Mouse (Mus musculus) 3134 (cell line): ENCODE data around the gene Sept7.
A peak's percentile ranks its signal among the peaks of the same experiment; 100 is the strongest.

ENCODE experiments used
- DNase-seq: peaks from one replicate; pipeline ENCODE4 v3.0.0-alpha.2; 2011; ENCODE audit warnings: low spot score; ENCODE audit not compliant: insufficient read length; ENCODE audit errors: extremely low read depth

The Sept7 gene

DNA sequence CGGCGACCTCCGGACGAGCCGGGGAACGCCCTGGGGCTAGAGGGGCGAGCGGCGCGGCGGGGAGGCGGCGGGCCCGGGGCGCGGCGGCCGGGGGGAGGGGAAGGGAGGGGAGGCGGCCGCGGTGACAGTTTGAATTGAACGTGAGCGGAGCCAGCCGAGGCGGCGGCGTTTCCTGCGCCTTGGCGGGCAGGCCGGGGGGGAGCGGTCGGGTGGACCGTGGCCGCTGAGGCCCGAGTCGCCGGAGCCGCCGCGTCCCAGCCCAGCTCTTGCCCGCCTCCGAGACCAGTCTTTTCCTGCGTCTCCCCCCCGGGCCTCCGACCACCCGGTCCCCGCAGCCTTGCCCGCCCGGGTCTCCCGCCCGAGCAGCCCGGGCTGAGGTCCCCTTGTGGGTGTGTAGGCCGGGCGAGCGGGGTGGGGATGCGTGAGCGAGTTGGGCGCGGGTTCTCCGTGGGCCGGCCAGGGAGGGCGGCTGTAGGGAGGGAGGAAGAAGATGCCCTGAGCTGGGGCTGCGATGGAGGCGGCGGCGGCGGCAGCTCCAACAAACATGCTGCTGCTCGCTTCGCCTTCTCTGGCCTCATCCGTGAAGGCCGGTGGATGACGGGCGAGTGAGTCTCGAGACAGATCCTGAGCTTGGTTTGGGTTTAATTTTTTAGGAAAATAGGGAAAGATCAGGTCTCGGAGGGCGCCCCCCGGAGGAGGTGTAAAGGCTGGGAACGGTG is 679 bp downstream of the Sept7 start:
- peak; percentile 66 for DNase-seq

DNA sequence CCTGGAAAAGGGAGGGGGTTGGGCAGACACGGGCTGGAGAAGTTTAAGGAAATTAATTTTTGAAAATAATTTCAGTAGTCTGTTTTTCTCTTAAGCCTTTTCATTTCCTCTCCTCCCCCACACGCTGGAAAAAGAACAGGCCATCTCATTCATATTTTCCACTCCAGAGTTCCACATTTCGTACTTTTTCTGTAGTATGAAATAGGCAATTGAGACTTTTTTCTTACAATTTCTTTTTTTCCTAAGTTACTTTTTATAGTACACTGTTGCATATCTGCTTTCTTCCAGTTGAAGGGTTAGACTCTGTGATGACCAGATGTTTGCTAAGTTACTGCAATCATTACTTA is 1.2 kb downstream of the Sept7 start:
- DNase-seq, result no peak

DNA sequence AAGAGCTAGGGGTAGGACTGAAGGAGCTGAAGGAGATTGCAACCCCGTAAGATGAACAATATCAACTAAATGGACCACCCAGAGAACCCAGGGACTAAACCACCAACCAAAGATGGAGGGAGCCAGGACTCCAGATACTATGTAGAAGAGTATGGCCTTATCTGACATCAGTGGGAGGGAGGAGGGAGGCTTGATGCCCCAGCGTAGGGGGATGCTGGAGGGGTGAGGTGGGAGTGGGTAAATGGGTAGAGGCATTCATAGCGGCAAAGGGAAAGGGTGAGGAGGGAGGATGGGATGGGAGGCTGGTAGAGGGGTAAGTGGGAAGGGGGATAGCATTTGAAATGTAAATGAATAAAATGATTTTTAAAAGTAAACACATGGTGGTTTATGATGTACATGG is 8.2 kb downstream of the Sept7 start:
- no peak for DNase-seq

DNA sequence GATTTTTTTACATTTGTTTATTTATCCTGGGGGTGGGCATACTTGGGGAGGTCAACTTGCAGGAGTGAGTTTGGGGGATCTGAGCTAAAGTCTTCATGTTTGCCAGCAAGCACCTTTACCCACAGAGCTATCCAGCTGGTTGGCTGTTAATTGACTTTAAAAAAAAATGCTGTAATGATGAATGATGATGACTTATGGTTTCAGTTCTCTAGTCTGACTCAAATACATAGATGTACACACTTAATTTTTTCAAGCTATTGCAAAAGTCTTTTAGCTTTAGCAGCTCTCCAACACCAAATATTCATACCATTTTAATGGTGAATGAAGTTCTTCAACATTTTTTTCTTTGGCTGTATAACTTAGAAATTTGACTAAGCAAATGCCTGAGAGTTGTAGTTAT is 8.7 kb downstream of the Sept7 start:
- no peak for DNase-seq

DNA sequence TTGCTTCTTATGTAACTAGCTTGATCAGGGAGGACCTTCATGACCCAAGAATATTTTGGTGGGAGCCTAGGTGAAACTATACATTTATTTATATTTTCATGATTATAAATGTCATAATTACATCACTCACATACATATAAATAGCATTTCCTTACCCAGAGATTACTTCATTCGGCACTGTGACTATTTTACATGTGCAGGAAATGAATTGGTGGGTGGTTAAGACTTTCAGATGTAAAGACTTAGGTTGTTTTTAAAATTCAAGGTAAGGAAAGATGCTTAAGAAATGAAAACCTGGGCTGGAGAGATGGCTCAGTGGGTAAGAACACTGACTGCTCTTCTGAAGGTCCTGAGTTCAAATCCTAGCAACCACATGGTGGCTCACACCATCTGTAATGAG is 9.8 kb downstream of the Sept7 start:
- DNase-seq, result no peak

DNA sequence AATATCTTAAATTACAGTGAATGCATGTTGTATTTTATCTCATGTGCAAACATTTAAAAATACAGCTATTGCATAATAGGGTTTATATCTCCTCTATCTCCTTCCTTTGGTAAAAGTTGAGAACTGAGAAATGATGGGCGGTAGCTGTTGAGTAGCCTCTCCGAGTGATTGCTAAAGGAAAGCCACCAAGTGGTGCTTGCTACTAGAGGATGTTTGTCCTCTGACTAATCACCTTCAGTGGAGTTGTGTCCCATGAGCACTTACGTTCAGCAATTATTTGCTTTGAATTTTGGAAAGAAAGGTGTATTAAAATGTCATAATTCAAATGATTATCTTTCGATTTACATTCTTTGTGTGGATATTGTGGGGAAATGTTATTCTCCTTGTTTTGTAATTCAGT is 13.6 kb downstream of the Sept7 start:
- DNase-seq, result no peak

DNA sequence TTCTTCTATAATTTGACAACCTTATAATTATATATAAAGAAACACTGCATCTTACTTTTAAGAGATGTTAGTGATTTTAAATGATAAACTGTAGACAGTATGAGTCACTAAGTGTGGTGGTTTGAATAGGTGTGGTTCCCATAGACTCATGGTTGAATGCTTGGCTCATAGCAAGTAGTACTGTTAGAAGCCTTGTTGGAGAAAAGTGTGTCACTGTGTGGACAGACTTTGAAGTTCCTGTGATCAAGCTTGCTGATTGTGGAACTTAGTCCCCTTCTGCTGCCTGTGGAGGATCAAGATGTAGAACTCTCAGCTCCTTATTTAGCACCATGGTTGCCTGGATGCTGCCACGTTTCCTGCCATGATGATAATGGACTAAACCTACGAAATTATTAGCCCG is 14.9 kb downstream of the Sept7 start:
- no peak for DNase-seq

DNA sequence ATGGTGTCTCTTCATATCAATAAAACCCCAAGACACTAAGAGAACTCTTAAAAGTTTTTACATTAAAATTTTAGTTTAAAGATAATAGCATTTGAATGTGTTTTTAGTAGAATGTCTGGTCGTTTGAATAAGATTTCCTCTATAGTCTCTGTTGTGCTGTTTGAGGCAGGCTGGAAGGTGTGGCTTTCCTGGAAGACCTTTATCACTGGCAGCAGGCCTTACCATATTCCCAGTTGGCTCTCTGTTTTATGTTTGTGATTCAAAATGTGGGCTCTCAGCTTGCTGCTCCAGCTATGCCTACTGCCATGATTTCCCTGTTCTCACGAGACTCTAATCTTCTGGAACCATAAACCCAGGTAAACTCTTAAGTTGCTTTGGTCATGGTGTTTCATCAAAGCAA is 15.3 kb downstream of the Sept7 start:
- DNase-seq, result no peak

DNA sequence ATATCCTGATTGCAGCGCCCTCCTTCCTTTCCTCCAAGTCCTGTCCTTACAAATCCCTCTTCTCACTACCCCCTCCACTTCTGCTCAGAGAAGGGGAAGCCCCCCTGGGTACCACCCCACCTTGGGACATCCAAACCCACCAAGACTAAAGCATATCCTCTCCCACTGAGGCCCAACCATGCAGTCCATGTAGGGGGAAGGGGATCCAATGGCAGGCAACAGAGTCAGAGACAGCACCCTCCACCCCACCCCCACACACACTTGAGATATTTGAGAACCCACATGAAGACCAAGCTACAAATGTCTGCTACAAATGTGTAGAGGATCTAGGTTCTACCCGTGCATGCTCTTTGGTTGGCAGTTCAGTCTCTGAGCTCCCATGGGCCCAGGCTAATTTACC is 19.7 kb downstream of the Sept7 start:
- DNase-seq, result no peak

DNA sequence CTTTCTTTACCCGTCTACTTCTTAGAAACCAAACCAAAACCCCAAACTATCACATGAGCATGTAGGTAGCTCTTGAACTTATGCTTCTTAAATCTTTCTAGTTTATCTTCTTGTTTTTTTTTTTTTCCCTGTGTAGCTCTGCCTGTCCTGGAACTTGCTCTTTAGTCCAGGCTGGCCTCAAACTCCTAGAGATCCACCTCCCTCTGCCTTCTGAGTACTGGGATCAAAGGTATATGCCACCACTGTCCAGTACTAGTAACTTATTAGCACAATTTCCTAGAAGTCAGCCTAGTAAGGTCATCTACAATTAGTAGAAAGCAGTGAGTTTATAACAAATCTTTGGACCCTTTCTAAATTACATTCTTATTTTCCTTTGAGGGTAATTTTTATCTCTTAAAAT is 37.6 kb downstream of the Sept7 start:
- DNase-seq, result no peak

DNA sequence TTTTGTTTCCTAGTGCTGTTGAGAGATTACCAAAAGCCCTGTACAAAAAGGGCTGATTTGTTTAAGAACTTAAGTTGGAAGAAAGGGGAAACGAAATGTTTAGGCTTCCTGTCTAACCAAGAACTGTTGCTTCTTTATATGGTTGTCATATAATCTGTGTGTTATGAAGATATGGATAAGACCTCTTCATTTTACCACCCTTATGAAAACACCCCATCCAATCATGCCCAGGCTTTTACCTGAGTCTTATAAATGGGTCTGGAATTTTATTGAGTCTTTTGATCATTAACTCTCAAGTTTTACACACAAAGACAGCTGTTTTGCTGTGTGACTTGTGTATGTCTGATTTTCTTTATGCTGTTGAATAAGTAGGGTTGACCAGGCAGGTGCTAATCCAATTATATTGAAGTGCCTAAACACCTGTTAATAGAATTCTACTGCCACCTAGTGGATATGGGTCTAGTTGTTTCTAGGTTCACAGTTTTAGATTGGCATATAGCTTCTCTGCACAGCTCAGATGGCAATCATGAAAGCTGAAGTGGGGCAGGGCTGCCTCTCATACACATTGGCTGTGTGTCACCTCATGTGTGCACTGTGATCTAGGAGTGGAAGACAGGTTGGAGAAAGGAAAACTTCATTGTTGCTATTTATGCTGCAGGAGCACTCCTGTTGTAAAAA is 57.4 kb downstream of the Sept7 start:
- peak; percentile 23 for DNase-seq

DNA sequence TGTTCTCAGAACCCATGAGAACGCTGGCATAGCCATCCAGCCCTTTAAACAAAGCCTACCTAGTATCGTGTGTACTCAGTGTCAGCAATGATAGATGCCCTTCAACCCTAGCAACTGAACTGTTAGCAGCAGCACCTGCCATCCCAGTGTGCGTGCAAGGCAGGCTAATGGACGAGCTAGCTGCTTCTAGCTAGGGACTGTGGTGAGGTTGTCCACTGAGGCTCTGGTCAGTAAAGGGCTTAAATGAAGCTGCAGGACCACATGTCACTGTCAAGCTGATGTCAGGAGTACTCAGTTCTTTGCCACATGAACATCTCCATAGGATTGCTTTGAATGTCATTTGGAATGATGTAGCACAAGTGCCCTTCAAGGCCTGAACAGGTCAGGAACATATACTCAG is 62.1 kb downstream of the Sept7 start:
- DNase-seq, result no peak

DNA sequence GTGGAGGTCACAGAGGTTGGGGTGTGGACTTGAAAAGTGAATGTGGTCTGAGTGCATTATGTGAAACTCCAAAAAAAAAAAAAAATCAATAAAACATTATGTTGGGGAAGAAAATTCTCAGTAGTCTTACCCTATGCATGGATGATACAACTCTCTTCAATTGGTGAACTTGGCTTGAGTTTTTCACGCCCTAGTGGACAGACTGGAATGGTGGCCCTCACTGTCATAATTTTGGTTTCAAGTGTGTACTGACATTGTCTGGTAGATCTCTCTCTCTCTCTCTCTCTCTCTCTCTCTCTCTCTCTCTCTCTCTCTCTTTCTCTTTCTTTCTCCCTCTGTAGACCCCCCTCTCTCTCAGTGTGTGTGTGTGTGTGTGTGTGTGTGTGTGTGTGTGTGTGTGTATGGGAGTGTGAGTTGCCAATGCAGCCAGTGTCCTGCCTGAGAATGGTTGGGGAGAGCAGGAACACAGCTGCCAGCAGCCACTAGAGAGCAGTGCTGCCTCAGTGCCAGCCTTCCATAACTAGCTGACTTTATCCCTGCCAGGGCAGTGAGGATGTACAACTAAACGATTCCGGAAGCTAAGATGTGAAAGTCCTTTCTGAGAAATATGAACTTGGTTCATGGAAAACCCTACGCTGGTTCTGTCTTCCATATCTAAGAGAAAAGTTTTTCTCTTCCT is 65.7 kb downstream of the Sept7 start:
- peak; percentile 20 for DNase-seq

DNA sequence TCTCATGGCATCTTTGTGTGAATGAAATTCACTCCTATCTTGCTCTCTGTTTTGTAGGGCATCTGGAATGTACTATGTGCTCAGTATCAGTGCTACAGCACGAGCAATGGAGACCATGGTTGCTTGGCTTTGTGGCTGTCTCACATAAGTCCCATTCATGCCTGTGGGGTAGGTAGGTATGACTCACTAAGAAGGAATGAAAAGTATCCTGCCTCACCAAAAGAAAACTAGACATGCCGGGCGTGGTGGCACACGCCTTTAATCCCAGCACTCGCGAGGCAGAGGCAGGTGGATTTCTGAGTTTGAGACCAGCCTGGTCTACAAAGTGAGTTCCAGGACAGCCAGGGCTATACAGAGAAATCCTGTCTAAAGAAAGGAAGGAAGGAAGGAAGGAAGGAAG is 67.4 kb downstream of the Sept7 start:
- DNase-seq, result peak; percentile 63

DNA sequence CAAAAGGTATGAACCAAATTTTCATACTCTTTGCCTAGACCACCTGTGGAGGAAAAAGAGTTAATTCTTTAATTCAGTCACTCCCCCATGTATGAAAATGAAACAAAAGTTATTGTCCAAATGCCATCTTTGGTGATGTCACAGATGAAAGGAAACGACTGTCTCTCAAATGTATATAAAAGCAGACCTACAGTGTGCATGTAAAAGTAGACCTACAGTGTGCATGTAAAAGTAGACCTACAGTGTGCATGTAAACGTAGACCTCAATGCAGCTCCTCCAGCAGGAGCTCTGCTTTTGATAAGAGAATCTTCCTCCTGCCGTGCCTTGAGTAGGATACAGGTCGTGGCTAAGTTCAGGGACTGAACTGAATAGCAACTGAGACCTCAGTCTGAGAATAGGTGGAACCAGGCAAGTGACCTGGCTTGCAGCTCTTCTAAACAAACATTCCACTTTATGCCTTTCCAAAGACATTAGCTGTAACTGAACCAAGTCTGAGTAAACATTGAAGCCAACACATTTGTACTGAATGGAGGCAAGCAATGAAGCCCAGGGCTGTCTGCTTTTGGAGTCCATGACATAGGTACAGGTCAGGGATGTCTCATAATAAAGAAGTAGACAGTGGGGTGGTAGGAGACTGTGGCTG is 75.6 kb downstream of the Sept7 start:
- no peak for DNase-seq

DNA sequence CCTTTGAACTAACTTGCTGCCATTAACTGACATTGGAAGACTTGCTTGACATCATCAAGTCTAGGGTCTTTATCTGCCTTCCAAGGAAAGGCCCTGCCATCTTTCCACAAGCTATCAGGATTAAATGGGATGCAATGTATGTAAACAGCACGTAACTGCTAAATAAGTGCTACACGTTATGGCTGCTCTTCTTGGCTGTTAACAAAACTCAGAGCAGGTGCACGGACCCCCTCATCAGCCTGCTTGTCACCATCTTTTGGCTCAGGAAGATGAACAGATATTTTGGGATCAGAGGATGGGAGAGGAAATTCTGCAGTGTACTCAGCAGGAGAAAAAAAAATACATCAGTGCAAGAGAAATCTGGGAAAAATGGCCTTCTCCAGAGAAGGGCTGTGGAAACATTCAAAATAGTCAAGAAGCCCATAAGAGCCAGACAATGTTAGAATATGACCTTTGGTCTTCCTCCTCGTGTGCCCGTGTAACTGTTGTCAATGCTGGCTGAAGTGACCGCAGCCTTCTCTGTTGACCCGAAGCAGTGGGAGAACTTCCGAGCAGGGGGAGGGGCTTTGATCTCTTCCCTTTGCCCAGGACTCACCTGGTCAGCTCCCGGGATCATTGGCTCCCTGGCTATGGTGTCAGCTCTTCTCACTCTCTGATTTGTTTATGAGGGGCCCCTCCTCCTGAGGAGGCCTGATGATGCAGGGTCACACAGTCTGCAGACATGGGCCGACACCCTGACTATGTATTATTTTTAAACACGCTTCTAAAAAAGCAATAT is 76.9 kb downstream of the Sept7 start:
- no peak for DNase-seq

DNA sequence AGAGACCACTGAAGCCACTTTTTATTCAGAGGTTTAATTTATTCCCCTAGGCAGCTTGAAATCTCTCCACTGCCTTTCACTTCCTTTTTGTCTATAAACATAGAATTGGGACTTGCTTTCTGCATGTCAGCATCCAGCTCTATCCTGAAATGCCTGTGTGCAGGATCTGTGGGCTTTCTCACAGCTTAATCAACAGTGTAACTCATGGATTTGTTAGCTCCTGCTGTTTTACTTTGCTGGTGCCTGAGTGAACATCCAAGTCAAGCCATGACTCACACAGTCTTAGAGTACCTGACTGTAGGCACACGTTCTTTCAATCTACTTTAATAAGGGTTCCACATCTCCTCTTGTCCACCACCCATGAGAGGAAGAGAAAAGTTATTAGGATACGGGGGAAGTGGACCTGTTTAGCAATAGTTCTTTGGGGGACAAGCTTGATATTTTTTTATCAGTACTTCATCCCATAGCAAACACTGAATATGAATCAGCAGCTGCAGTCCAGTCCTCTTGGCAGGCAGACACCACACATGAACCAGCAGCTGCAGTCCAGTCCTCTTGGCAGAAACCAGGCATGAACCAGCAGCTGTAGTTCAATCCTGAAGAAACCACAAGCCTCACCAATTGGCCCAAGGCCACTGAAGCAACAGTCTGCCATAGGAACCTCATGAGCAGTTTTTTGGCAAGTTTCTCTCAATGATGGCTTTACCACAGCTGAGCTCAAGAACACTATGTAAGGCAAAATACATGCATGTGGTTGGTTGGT is 85.4 kb downstream of the Sept7 start:
- DNase-seq, result peak; percentile 69

DNA sequence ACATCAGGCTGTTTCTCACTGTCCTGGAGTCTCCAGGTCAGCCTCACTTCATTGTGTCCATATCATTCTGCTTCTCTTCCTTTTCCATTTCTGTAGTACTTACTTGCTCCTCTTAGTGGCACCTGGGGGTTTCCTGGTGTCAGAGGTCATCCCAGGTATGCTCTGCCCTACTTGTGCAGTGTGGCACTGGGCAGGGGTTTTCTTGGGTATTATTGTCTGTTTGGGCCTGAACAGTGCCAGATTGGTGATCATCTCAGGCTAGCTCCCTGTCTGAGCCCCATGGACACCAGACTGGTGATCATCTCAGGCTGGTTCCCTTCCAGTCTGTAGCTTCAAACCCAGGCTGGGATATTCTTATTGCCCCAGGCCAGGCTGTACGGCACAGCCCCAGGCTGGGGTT is 88.2 kb downstream of the Sept7 start:
- no peak for DNase-seq

DNA sequence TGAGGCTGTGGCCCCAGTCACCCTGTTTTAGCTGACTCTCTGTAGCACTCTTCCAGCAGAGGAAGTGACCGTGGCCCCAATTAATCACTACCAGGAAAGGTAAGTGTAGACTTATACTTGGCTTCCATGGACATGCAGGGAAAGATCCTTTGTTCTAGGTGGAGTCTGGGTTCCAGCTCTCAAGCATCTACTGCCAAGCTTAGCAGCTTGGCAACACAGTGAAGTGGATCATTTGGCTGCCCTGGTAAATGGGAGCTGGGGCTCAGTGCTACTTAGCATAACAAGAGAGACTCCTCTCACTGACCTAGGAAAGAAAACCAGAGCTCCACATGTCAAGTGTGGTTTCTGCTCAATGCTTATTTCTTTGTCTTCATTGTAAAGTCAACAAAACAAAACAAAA is 101.5 kb downstream of the Sept7 start:
- DNase-seq, result no peak

DNA sequence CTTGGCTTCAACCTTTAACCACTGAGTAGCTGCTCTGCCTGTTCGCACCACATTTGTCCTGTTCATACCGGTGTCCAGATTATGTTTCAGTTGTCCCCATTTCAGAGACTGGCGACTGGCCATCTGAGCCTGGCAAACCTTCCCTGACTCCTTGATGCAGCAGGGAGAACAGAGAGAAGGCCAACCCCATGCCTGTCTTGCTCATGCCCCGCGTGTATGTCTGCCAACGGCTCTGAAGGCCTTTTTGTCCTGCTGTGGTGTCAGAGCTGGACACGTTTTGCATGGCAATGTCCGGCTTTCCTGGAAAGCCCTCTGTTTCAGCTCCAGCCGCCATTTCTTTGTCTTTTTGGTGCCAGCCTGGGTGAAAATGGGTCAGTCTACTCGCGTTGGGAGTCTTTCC is 103.6 kb downstream of the Sept7 start:
- no peak for DNase-seq
